Mouse (Mus musculus): Measurements from ENCODE around the gene Aco2. TPM values are rescaled to one million over a fixed set of nuclear protein-coding genes. Genes with fewer than 3 reads are reported as not detected.
A peak's percentile ranks its signal among the peaks of the same experiment; 100 is the strongest.
"Not testable (repeated sequence)": the region's sequence is repeated elsewhere in the genome, so short reads cannot be mapped to it uniquely, and the experiment has no call there.

The Aco2 gene
- total RNA-seq, 2 experiments from 2014 or later, result 1,158 to 1,247 TPM

- no peak for DNase-seq
Observed at GRCm38 (mm10) chr15:81879531-81880401, 7.7 kb downstream of the Aco2 start.

GRCm38 (mm10) chr15:81882348-81882747 is 10.2 kb downstream of the Aco2 start:
- DNase-seq, result no peak

GRCm38 (mm10) chr15:81885418-81885934 is 13.4 kb downstream of the Aco2 start:
- no peak for DNase-seq

- DNase-seq, result no peak
Observed at GRCm38 (mm10) chr15:81886795-81887550, 14.9 kb downstream of the Aco2 start.

- peak; percentile 72 for DNase-seq
Observed at GRCm38 (mm10) chr15:81889175-81889574, 17.1 kb downstream of the Aco2 start.

GRCm38 (mm10) chr15:81891140-81891802 is 19.2 kb downstream of the Aco2 start:
- DNase-seq, result no peak

GRCm38 (mm10) chr15:81891822-81892580 is 19.9 kb downstream of the Aco2 start:
- DNase-seq, result no peak

GRCm38 (mm10) chr15:81894002-81894401 is 21.9 kb downstream of the Aco2 start:
- no peak for DNase-seq

- no peak for DNase-seq
Observed at GRCm38 (mm10) chr15:81896407-81896806, 24.3 kb downstream of the Aco2 start.

GRCm38 (mm10) chr15:81897607-81898285 is 25.6 kb downstream of the Aco2 start:
- no peak for DNase-seq

- no peak for DNase-seq
Observed at GRCm38 (mm10) chr15:81898751-81899150, 26.6 kb downstream of the Aco2 start.

GRCm38 (mm10) chr15:81904939-81905338 is 32.8 kb downstream of the Aco2 start:
- no peak for DNase-seq

GRCm38 (mm10) chr15:81907953-81908352 is 35.8 kb downstream of the Aco2 start:
- no peak for DNase-seq

GRCm38 (mm10) chr15:81908767-81909166 is 36.7 kb downstream of the Aco2 start:
- DNase-seq, result not testable (repeated sequence)

- peak; percentile 66 for DNase-seq
Observed at GRCm38 (mm10) chr15:81912498-81912897, 40.4 kb downstream of the Aco2 start.

- DNase-seq, result no peak
Observed at GRCm38 (mm10) chr15:81914668-81915067, 42.6 kb downstream of the Aco2 start.

- no peak for DNase-seq
Observed at GRCm38 (mm10) chr15:81915663-81916062, 43.6 kb downstream of the Aco2 start.

GRCm38 (mm10) chr15:81917201-81917600 is 45.1 kb downstream of the Aco2 start:
- no peak for DNase-seq

GRCm38 (mm10) chr15:81917621-81918463 is 45.7 kb downstream of the Aco2 start:
- no peak for DNase-seq

- DNase-seq, result no peak
Observed at GRCm38 (mm10) chr15:81919062-81919461, 47.0 kb downstream of the Aco2 start.
